Mouse (Mus musculus) ES-Bruce4 (cell line): ENCODE measurements around the gene Ctnna3.

Experiments
- CTCF ChIP-seq: IDR thresholded peaks from one replicate; pipeline ENCODE4 v1.8.1; 2011; ENCODE audit warnings: low read depth, low read length
- EP300 ChIP-seq: IDR thresholded peaks from 2 replicates; pipeline ENCODE4 v1.6.1; 2011; ENCODE audit warnings: low read depth, low read length; ENCODE audit not compliant: insufficient read depth
- POLR2A ChIP-seq: IDR thresholded peaks from one replicate; pipeline ENCODE4 v1.8.1; 2011; ENCODE audit warnings: low read length; ENCODE audit not compliant: insufficient read depth

DNA sequence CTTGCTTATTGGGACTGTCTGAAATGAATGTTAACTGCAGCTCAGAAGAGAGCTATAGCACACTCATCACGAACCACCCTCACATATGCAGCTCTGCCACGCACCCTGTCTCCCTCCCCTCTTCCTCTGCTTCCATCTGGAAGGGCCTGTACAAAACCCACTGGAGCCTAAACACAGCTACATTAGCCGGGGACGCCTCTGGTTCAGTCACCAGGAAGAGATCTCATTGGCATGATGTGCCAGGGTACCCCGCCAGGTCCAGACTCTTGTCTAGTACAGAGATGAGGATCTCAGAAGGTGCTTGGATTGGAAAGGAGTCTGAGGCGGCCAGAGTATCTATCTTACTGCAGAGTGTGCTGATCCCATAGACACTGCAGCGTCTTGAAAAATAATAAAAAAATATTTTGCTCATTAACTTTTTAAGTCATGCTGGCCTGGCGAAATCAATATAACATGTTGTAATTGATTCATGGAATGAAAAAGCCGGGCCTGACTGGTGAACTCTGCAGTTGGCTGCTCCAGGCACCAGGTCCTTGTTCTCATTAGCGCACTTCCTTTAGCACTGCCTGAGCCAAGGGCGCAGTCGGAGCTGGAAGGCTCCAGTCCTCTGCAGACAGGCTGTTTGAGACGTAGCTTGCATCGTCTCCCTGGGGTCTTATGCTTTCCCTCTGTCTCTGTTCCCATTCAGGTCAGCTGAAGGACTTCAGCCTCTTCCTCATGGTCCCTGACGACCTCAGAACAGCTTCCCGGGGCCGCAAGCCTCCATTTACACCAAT is 610.0 kb downstream of the Ctnna3 start:
- TF ChIP-seq CTCF (no peak), EP300 (no peak), POLR2A (no peak)
